Mouse (Mus musculus) liver, adult (tissue): Measurements from ENCODE around the gene Pusl1.

Experiments
- GATA4 ChIP-seq: IDR thresholded peaks from 2 replicates; pipeline ENCODE4 v1.6.1; 2014; ENCODE audit warnings: mild to moderate bottlenecking, low read length; ENCODE audit not compliant: insufficient replicate concordance

Pusl1 gene

GRCm38 (mm10) chr4:155839483-155839910 lies 52.1 kb downstream of the Pusl1 start, which contains the start of gene Mxra8:
Gene Mxra8, plus strand, starts transcription at chr4:155839680.
- peak; percentile 8; the same call in 1 of the 2 replicates for TF ChIP-seq GATA4

GRCm38 (mm10) chr4:155838187-155839153 lies 53.1 kb downstream of the Pusl1 start:
- no peak for TF ChIP-seq GATA4
